Mouse (Mus musculus) E14TG2a.4 (cell line): ENCODE results near the gene Hdc.

ENCODE experiments used
- CTCF ChIP-seq: conservative IDR thresholded peaks from 2 replicates; pipeline ENCODE4 v1.5.1; 2014; ENCODE audit warnings: low read length
- NANOG ChIP-seq: IDR thresholded peaks from 2 replicates; pipeline ENCODE4 v1.6.1; 2014; ENCODE audit warnings: borderline replicate concordance, low read length, mixed read lengths
- POU5F1 ChIP-seq: IDR thresholded peaks from 2 replicates; pipeline ENCODE4 v1.6.1; 2014; ENCODE audit warnings: low read length, borderline replicate concordance

GRCm38 (mm10) chr2:126628455-126628995 is 9.4 kb upstream of the Hdc start:
- TF ChIP-seq CTCF, result no peak
- TF ChIP-seq NANOG, result no peak
- TF ChIP-seq POU5F1, result no peak
